Mouse (Mus musculus): ENCODE data around the gene Olfr1105. TPM values are rescaled to one million over a fixed set of nuclear protein-coding genes. Genes with fewer than 3 reads are reported as not detected.

Gene Olfr1105
- not detected for polyA plus RNA-seq (2014; fragmentation: Illumina TruSeq; extraction: RNeasy Lipid Tissue Mini Kit (QIAGEN cat#74804); ENCODE audit: low read depth, low replicate concordance)

DNA sequence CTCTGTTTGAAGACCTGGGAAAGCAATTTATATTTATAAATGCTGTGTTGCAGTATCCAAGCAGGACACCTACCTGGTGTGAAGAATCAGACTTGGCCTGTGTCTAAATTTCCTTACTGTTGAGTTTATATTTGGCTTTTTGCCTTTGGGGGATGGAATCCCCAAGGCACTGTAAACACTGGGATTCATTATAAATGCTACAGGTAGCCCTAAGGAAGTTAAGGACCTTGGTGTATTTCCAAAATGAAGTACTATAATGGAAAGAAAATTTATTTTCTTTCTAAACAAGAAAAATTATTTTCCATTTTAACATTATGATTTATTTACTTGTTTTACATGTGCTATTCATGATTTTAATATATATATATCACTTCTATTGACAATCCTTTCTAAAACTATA, at the start of gene Olfr1105:
TSS of gene Olfr1105 (minus strand) at position 101 of the 400 bp plus-strand sequence.

DNA sequence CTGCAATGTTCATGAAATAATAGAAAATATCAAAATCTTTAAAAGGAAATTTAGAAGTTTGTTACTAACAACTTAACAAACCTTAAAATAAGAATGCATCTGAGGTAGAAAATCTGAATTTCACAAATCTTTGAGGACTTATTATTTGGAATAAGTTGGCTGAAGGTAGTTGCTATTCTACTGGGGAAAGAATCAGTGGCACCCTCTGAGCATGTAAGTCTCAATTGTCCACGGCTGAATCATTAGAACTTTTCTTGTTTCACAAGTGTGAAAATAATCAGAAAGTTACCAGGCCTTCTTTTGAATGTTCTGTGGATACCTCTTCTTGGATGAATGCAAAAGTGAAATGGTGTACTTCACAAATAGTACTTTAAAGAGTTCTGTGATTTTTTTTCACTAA, 39.4 kb upstream of the Olfr1105 start, which contains the start of gene Olfr1107:
TSS of gene Olfr1107 (minus strand) at position 101 of the 400 bp plus-strand sequence.

DNA sequence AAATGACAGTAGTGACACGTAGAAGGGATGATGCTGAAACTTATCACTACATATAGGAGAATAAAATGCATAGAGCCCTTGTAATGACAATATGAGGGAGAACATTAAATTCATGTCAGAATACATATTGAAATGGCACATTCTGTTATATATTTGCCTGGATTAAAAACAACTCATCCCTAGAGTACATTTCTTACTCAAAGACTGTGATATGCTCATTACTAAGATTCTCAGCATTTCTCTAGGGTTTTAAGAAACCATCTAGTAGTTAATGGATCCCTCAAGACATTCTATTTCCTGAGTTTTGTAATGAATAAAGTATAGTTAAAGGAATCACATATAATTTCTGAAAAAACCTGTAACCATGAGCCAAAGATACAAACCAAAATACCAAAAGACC, 15.8 kb upstream of the Olfr1105 start, which contains the start of gene Olfr1106:
TSS of gene Olfr1106 (minus strand) at position 101 of the 400 bp plus-strand sequence.

DNA sequence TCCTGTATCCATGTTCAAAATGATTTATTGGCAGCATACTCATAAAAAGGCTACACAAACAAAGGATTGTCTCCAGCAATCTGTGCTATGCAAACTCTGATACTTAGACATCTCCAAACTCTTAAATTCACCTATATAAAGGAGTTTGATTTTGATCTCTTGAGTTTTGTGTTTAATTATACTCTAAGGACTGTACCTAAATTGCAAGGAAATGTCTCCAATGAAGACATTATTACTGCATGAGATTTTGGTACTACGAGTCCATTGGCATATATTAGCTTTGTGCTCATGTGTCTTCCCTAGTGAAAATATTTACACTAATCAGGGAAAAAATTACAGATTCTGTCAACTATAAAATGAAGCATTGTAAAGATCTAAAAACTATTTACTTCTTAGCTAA, 9.4 kb downstream of the Olfr1105 start, which contains the start of gene Olfr1104:
TSS of gene Olfr1104 (minus strand) at position 101 of the 400 bp plus-strand sequence.

DNA sequence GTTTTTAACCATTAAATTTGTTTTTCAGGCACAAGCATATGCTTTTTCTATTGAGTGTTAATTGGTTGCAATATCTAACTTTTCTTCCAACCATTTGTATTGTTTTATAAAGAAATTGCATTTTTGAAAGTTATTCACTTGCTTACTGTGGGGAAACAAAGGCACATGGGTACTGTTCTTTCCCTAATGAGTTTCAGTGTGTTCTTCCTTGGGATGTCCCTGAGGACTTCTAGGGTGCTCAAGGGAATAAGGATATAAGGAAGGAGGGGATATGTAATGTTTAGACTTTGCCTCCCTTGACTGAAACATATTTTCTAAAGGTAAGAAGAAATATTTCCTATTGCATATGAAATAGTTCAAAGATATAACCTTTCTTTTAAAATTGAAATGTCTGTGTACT, 38.2 kb downstream of the Olfr1105 start, which contains the start of gene Olfr1102:
TSS of gene Olfr1102 (plus strand) at position 301 of the 400 bp plus-strand sequence.

DNA sequence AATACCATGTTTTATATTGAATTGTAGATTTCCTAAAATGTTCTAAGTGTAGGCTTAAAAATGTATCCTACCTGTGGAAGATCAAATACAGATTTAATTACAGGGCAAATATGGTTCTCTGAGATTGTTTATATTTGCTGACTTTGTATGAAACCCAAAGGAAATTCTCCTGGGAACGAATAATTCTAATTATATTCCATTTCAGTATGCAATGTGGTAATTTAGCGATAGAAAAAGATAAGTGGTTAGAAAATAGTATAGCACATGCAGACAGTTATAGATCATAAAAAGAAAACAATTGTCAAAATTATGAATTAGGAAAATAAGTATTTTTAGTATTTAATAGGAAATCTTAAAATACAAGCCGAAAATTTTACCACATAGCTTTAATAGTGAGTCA, 45.2 kb downstream of the Olfr1105 start, which contains the start of gene Olfr1101:
TSS of gene Olfr1101 (minus strand) at position 101 of the 400 bp plus-strand sequence.

Other genes starting within 250 kb of the Olfr1105 start
- gene Olfr141, start 226.5 kb downstream of the Olfr1105 start, polyA plus RNA-seq (2014; fragmentation: Illumina TruSeq; extraction: RNeasy Lipid Tissue Mini Kit (QIAGEN cat#74804); ENCODE audit: low read depth, low replicate concordance) = not detected
- not detected for gene Olfr1094, start 211.9 kb downstream of the Olfr1105 start, polyA plus RNA-seq (2014; fragmentation: Illumina TruSeq; extraction: RNeasy Lipid Tissue Mini Kit (QIAGEN cat#74804); ENCODE audit: low read depth, low replicate concordance)
- gene Olfr1095, start 184.8 kb downstream of the Olfr1105 start, polyA plus RNA-seq (2014; fragmentation: Illumina TruSeq; extraction: RNeasy Lipid Tissue Mini Kit (QIAGEN cat#74804); ENCODE audit: low read depth, low replicate concordance) = not detected
- not detected for gene Gm13723, start 161.7 kb downstream of the Olfr1105 start, polyA plus RNA-seq (2014; fragmentation: Illumina TruSeq; extraction: RNeasy Lipid Tissue Mini Kit (QIAGEN cat#74804); ENCODE audit: low read depth, low replicate concordance)
- gene Olfr1097, start 144.3 kb downstream of the Olfr1105 start, polyA plus RNA-seq (2014; fragmentation: Illumina TruSeq; extraction: RNeasy Lipid Tissue Mini Kit (QIAGEN cat#74804); ENCODE audit: low read depth, low replicate concordance) = not detected
- not detected for gene Olfr1098, start 112.0 kb downstream of the Olfr1105 start, polyA plus RNA-seq (2014; fragmentation: Illumina TruSeq; extraction: RNeasy Lipid Tissue Mini Kit (QIAGEN cat#74804); ENCODE audit: low read depth, low replicate concordance)
- gene Olfr1099, start 75.8 kb downstream of the Olfr1105 start, polyA plus RNA-seq (2014; fragmentation: Illumina TruSeq; extraction: RNeasy Lipid Tissue Mini Kit (QIAGEN cat#74804); ENCODE audit: low read depth, low replicate concordance) = not detected
- not detected for gene Olfr1100, start 56.6 kb downstream of the Olfr1105 start, polyA plus RNA-seq (2014; fragmentation: Illumina TruSeq; extraction: RNeasy Lipid Tissue Mini Kit (QIAGEN cat#74804); ENCODE audit: low read depth, low replicate concordance)
- gene Olfr1101, start 45.3 kb downstream of the Olfr1105 start, polyA plus RNA-seq (2014; fragmentation: Illumina TruSeq; extraction: RNeasy Lipid Tissue Mini Kit (QIAGEN cat#74804); ENCODE audit: low read depth, low replicate concordance) = not detected
- not detected for gene Olfr1102, start 38.1 kb downstream of the Olfr1105 start, polyA plus RNA-seq (2014; fragmentation: Illumina TruSeq; extraction: RNeasy Lipid Tissue Mini Kit (QIAGEN cat#74804); ENCODE audit: low read depth, low replicate concordance)
- not detected for gene Olfr1104, start 9.5 kb downstream of the Olfr1105 start, polyA plus RNA-seq (2014; fragmentation: Illumina TruSeq; extraction: RNeasy Lipid Tissue Mini Kit (QIAGEN cat#74804); ENCODE audit: low read depth, low replicate concordance)
- gene Olfr1106, start 15.7 kb upstream of the Olfr1105 start, polyA plus RNA-seq (2014; fragmentation: Illumina TruSeq; extraction: RNeasy Lipid Tissue Mini Kit (QIAGEN cat#74804); ENCODE audit: low read depth, low replicate concordance) = not detected
- not detected for gene Olfr1107, start 39.3 kb upstream of the Olfr1105 start, polyA plus RNA-seq (2014; fragmentation: Illumina TruSeq; extraction: RNeasy Lipid Tissue Mini Kit (QIAGEN cat#74804); ENCODE audit: low read depth, low replicate concordance)
- gene Olfr1109, start 59.5 kb upstream of the Olfr1105 start, polyA plus RNA-seq (2014; fragmentation: Illumina TruSeq; extraction: RNeasy Lipid Tissue Mini Kit (QIAGEN cat#74804); ENCODE audit: low read depth, low replicate concordance) = not detected
- gene Olfr259, start 78.0 kb upstream of the Olfr1105 start, polyA plus RNA-seq (2014; fragmentation: Illumina TruSeq; extraction: RNeasy Lipid Tissue Mini Kit (QIAGEN cat#74804); ENCODE audit: low read depth, low replicate concordance) = not detected
- not detected for gene Olfr1110, start 103.8 kb upstream of the Olfr1105 start, polyA plus RNA-seq (2014; fragmentation: Illumina TruSeq; extraction: RNeasy Lipid Tissue Mini Kit (QIAGEN cat#74804); ENCODE audit: low read depth, low replicate concordance)
- gene Olfr1111, start 116.1 kb upstream of the Olfr1105 start, polyA plus RNA-seq (2014; fragmentation: Illumina TruSeq; extraction: RNeasy Lipid Tissue Mini Kit (QIAGEN cat#74804); ENCODE audit: low read depth, low replicate concordance) = not detected
- gene Olfr1112, start 151.3 kb upstream of the Olfr1105 start, polyA plus RNA-seq (2014; fragmentation: Illumina TruSeq; extraction: RNeasy Lipid Tissue Mini Kit (QIAGEN cat#74804); ENCODE audit: low read depth, low replicate concordance) = not detected
- gene Olfr1113, start 172.4 kb upstream of the Olfr1105 start, polyA plus RNA-seq (2014; fragmentation: Illumina TruSeq; extraction: RNeasy Lipid Tissue Mini Kit (QIAGEN cat#74804); ENCODE audit: low read depth, low replicate concordance) = not detected
- not detected for gene Olfr1115, start 211.5 kb upstream of the Olfr1105 start, polyA plus RNA-seq (2014; fragmentation: Illumina TruSeq; extraction: RNeasy Lipid Tissue Mini Kit (QIAGEN cat#74804); ENCODE audit: low read depth, low replicate concordance)
- not detected for gene Olfr1116, start 231.0 kb upstream of the Olfr1105 start, polyA plus RNA-seq (2014; fragmentation: Illumina TruSeq; extraction: RNeasy Lipid Tissue Mini Kit (QIAGEN cat#74804); ENCODE audit: low read depth, low replicate concordance)

All from testis, adult 10 weeks (tissue).